8 mouse cellular contexts compared by ENCODE assay signal in genomic region chr6:124857840-124858530, GRCm38 (mm10). TPM values are rescaled to one million over a fixed set of nuclear protein-coding genes. Genes with fewer than 3 reads are reported as not detected.
A peak's percentile ranks its signal among the peaks of the same experiment; 100 is the strongest.
DNase-seq lines count a peak whose midpoint lies in the region; ATAC-seq lines count a peak whose summit lies in the region.

No protein-coding gene starts in this region.

- intact Hi-C loops in heart, postnatal 25 days (cut with DNase I): no loop called here

- peak overlapping the region; percentile 92 for H3K4me2 ChIP-seq in heart, embryonic 11.5 days
- peak overlapping the region; percentile 92 for H3K4me2 ChIP-seq in stomach, embryonic 15.5 days

- DNase-seq in heart, postnatal 25 days (ENCODE audit: low spot score): no peak
- DNase-seq in testis, postnatal 10 days (ENCODE audit: low spot score): peak; percentile 42
- no peak for DNase-seq in testis, postnatal 14 days (ENCODE audit: low spot score)
- no peak for DNase-seq in limb, embryonic 10.5 days (ENCODE audit: low spot score)
- DNase-seq in spleen, adult 12 weeks (ENCODE audit: low spot score): no peak
- no peak for DNase-seq in urinary bladder, postnatal 10 days (ENCODE audit: low spot score)

- no peaks in the 10 kb centered on the region for H3K36me3 ChIP-seq in heart, embryonic 11.5 days (ENCODE audit: control insufficient read depth, insufficient read depth, low read length)
- H3K36me3 ChIP-seq in limb, embryonic 10.5 days: peaks cover 25% of the 10 kb centered on the region
- H3K36me3 ChIP-seq in stomach, embryonic 15.5 days: no peaks in the 10 kb centered on the region

- H3K9ac ChIP-seq in heart, embryonic 11.5 days (ENCODE audit: low read depth, low read length): peak overlapping the region; percentile 94
- H3K9ac ChIP-seq in stomach, embryonic 15.5 days: no peak overlapping the region

- peak overlapping the region; percentile 85; the same call in 1 of the 2 replicates for H3K27ac ChIP-seq in heart, embryonic 11.5 days (ENCODE audit: low read depth, low read length)
- H3K27ac ChIP-seq in limb, embryonic 10.5 days: peak overlapping the region; percentile 100
- peak overlapping the region; percentile 95 for H3K27ac ChIP-seq in stomach, embryonic 15.5 days

- ATAC-seq in heart, embryonic 11.5 days (replicated peaks; ENCODE audit: insufficient number of reproducible peaks, low FRiP score, low TSS enrichment): no peak
- ATAC-seq in stomach, embryonic 15.5 days (ENCODE audit: insufficient read depth, low FRiP score, low read depth): no peak

- no peaks in the 10 kb centered on the region for H3K9me3 ChIP-seq in heart, embryonic 11.5 days (replicated peaks; ENCODE audit: control insufficient read depth, low read length)
- no peaks in the 10 kb centered on the region for H3K9me3 ChIP-seq in limb, embryonic 10.5 days (replicated peaks)
- H3K9me3 ChIP-seq in stomach, embryonic 15.5 days: no peaks in the 10 kb centered on the region

- 25% methylated on average over 26 of the region's 26 CpGs for WGBS in heart, embryonic 11.5 days (ENCODE audit: insufficient replicate concordance)
- WGBS in limb, embryonic 10.5 days: 27% methylated on average over 26 of the region's 26 CpGs
- WGBS in stomach, embryonic 15.5 days: 30% methylated on average over 26 of the region's 26 CpGs

- H3K4me1 ChIP-seq in heart, embryonic 11.5 days (ENCODE audit: control insufficient read depth, insufficient read depth, low read length): peaks cover 20% of the 10 kb centered on the region
- H3K4me1 ChIP-seq in limb, embryonic 10.5 days: peaks cover 79% of the 10 kb centered on the region
- peaks cover 26% of the 10 kb centered on the region for H3K4me1 ChIP-seq in stomach, embryonic 15.5 days

- H3K27me3 ChIP-seq in heart, embryonic 11.5 days (ENCODE audit: control insufficient read depth, insufficient read depth, low read length): peaks cover 27% of the 10 kb centered on the region
- peaks cover 55% of the 10 kb centered on the region for H3K27me3 ChIP-seq in limb, embryonic 10.5 days (ENCODE audit: low read depth, poor library complexity, severe bottlenecking)
- peaks cover 17% of the 10 kb centered on the region for H3K27me3 ChIP-seq in stomach, embryonic 15.5 days (replicated peaks)

- H3K4me3 ChIP-seq in heart, embryonic 11.5 days (ENCODE audit: low read depth, low read length): peak overlapping the region; percentile 77
- H3K4me3 ChIP-seq in limb, embryonic 10.5 days: peak overlapping the region; percentile 93
- peak overlapping the region; percentile 82 for H3K4me3 ChIP-seq in stomach, embryonic 15.5 days (replicated peaks)

RNA-seq across cellular contexts. Expression of gene P3h3, which starts 0.4 kb away (rescaled TPM):
- polyA plus RNA-seq in heart, embryonic 11.5 days (2014; fragmentation: Nextera tagmentation; extraction: Ambion mirVana): 13.8 and 15.8 TPM in 2 replicates
- total RNA-seq in heart, postnatal 25 days (2021): 10 to 100 TPM; 12.3 to 13.5 TPM
- 17.3 and 26.8 TPM in 2 replicates for polyA plus RNA-seq in limb, embryonic 10.5 days (2016; fragmentation: Nextera tagmentation; extraction: Ambion mirVana)
- polyA plus RNA-seq in stomach, embryonic 15.5 days (2015; fragmentation: Nextera tagmentation; extraction: Ambion mirVana): 28.4 TPM in 2 replicates

RNA-seq across cellular contexts. Expression of gene Gpr162, which starts 5.8 kb away (rescaled TPM):
- 0.69 and 0.80 TPM in 2 replicates for polyA plus RNA-seq in heart, embryonic 11.5 days (2014; fragmentation: Nextera tagmentation; extraction: Ambion mirVana)
- 1 to 10 TPM in 1 of 2 experiments, under 1 TPM in 1; 0.62 to 1.0 TPM for total RNA-seq in heart, postnatal 25 days (2021)
- 0.59 and 1.2 TPM in 2 replicates for polyA plus RNA-seq in limb, embryonic 10.5 days (2016; fragmentation: Nextera tagmentation; extraction: Ambion mirVana)
- polyA plus RNA-seq in stomach, embryonic 15.5 days (2015; fragmentation: Nextera tagmentation; extraction: Ambion mirVana): 1.2 and 1.3 TPM in 2 replicates

RNA-seq across cellular contexts. Expression of gene Gnb3, which starts 17.9 kb away (rescaled TPM):
- polyA plus RNA-seq in heart, embryonic 11.5 days (2014; fragmentation: Nextera tagmentation; extraction: Ambion mirVana): 5.4 and 6.6 TPM in 2 replicates
- total RNA-seq in heart, postnatal 25 days (2021): 1 to 10 TPM; 3.0 to 3.2 TPM
- 0.34 and 0.35 TPM in 2 replicates for polyA plus RNA-seq in limb, embryonic 10.5 days (2016; fragmentation: Nextera tagmentation; extraction: Ambion mirVana)
- 0.97 and 1.1 TPM in 2 replicates for polyA plus RNA-seq in stomach, embryonic 15.5 days (2015; fragmentation: Nextera tagmentation; extraction: Ambion mirVana)

RNA-seq across cellular contexts. Expression of gene Cdca3, which starts 28.6 kb away (rescaled TPM):
- 137 and 153 TPM in 2 replicates for polyA plus RNA-seq in heart, embryonic 11.5 days (2014; fragmentation: Nextera tagmentation; extraction: Ambion mirVana)
- total RNA-seq in heart, postnatal 25 days (2021): 1 to 10 TPM in 1 of 2 experiments, under 1 TPM in 1; 0.91 to 1.6 TPM
- 243 and 250 TPM in 2 replicates for polyA plus RNA-seq in limb, embryonic 10.5 days (2016; fragmentation: Nextera tagmentation; extraction: Ambion mirVana)
- polyA plus RNA-seq in stomach, embryonic 15.5 days (2015; fragmentation: Nextera tagmentation; extraction: Ambion mirVana): 141 and 159 TPM in 2 replicates

RNA-seq across cellular contexts. Expression of gene Usp5, which starts 28.7 kb away (rescaled TPM):
- 87.3 and 98.3 TPM in 2 replicates for polyA plus RNA-seq in heart, embryonic 11.5 days (2014; fragmentation: Nextera tagmentation; extraction: Ambion mirVana)
- 10 to 100 TPM; 73.7 to 75.3 TPM for total RNA-seq in heart, postnatal 25 days (2021)
- polyA plus RNA-seq in limb, embryonic 10.5 days (2016; fragmentation: Nextera tagmentation; extraction: Ambion mirVana): 200 and 209 TPM in 2 replicates
- polyA plus RNA-seq in stomach, embryonic 15.5 days (2015; fragmentation: Nextera tagmentation; extraction: Ambion mirVana): 116 and 125 TPM in 2 replicates
